Mouse (Mus musculus): ENCODE measurements around the gene Zfp369. TPM values are rescaled to one million over a fixed set of nuclear protein-coding genes. Genes with fewer than 3 reads are reported as not detected.

Zfp369 gene
- polyA plus RNA-seq (2012; rRNA removed), result 18.1 and 19.2 TPM in 2 replicates

DNA sequence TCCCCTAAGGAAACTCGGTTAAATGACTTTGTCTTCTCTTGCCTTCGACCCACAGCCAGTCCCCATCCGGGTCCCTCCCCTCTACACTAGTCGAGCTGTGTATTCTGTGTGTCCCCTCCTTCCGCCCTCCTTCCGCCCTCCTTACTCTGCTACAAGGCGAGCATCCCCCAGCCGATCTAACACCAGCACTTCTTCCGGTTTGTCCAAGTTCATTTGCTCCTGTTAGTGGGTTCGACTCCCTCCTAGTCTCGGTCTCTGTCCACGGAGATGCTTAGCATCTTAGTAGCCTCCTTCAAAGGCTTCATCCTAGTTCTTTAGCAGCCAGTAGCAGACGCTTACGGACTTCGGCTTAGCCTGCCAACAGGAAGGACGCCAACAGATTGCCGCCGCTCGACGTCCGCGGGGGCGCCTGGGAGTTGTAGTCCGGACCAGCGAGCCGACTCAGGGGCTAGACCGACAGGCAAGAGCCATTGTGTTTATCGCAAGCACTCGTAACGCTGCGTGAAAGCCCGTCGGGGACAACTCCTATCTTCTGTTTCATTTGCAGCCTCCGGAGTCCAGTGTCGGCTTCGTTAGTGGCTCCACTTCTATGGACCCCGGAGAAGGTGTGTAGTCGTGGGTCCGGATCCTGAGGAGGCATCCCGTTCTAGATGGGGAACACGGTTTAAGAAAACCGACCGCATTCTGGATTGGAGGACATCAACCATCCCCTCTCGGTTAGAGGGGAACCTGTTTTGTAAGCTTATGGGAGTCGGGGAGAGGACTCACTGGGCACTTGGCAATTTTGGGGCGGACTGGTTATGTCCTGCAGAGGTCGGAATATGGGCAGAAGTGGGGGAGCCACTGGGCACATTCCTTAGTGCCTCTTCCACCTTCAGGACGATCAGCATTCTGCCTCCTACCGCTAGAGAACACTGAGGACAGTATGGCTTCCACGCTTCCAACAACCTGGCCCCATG is at the start of gene Zfp369:
Gene Zfp369, plus strand, starts transcription at position 432 of the 959 bp plus-strand sequence.

DNA sequence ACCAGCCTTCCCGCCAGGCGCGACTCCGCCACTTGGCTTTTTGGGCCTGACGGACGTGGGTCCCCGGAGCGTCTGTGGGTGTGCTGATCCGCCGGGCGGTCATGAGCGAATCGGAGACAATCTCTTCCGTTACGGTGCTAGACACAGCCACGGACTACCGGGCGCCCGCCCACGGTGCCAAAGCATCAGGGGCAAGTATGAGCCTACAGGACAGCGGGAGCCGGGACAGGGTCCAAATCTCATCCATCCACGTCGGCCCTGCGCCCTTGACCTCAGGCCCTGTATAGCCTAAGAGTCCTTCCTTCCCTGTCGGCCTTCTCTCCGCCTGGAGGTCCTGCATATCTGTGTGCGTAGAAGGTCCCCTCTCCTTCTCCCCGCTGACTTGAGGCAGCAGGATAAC is 19.4 kb upstream of the Zfp369 start, which contains the start of gene Gm10775:
Gene Gm10775, plus strand, starts transcription at position 301 of the 400 bp plus-strand sequence.

Other genes with a start within 250 kb of the Zfp369 start
- not detected in 2 replicates for gene Spata31d1c, start 245.8 kb upstream of the Zfp369 start, polyA plus RNA-seq (2012; rRNA removed)
- gene Prss47, start 226.1 kb upstream of the Zfp369 start, polyA plus RNA-seq (2012; rRNA removed), result not detected in 2 replicates
- 15.1 and 19.7 TPM in 2 replicates for gene Mfsd14b, start 165.8 kb upstream of the Zfp369 start, polyA plus RNA-seq (2012; rRNA removed)
- not detected in 2 replicates for gene Olfr465-ps1, start 140.7 kb upstream of the Zfp369 start, polyA plus RNA-seq (2012; rRNA removed)
- not detected in 2 replicates for gene Olfr466, start 128.6 kb upstream of the Zfp369 start, polyA plus RNA-seq (2012; rRNA removed)
- gene Nlrp4f, start 72.8 kb upstream of the Zfp369 start, polyA plus RNA-seq (2012; rRNA removed), result 0.76 and 1.1 TPM in 2 replicates
- 0.12 and 0.21 TPM in 2 replicates for gene Gm10775, start 19.3 kb upstream of the Zfp369 start, polyA plus RNA-seq (2012; rRNA removed)
- gene Gm10139, start 233.9 kb downstream of the Zfp369 start, polyA plus RNA-seq (2012; rRNA removed), result not detected in 2 replicates